Mouse (Mus musculus) embryonic facial prominence, embryonic 15.5 days (tissue): ENCODE data around the gene Lrrc34. TPM values are rescaled to one million over a fixed set of nuclear protein-coding genes. Genes with fewer than 3 reads are reported as not detected.

ENCODE experiments used
- ATAC-seq: fragments of 200-750 bp; cut with Nextera tagmentation; 2 replicates; pipeline ENCODE4 v1.8.0; 2017; ENCODE audit warnings: low read depth, moderate TSS enrichment; ENCODE audit not compliant: insufficient number of reproducible peaks, low FRiP score, low TSS enrichment
- H3K27ac ChIP-seq: fragments of 300-500 bp; sonication (generic); replicated peaks from 2 replicates; pipeline ENCODE4 v1.5.1; 2015; ENCODE audit warnings: mild to moderate bottlenecking, inconsistent platforms
- H3K27me3 ChIP-seq: fragments of 300-500 bp; sonication (generic); 2 replicates; pipeline ENCODE4 v1.6.1; 2015; ENCODE audit warnings: inconsistent platforms
- H3K36me3 ChIP-seq: fragments of 300-500 bp; sonication (generic); 2 replicates; pipeline ENCODE4 v1.6.1; 2015; ENCODE audit warnings: mild to moderate bottlenecking, inconsistent platforms
- H3K4me1 ChIP-seq: fragments of 300-500 bp; sonication (generic); 2 replicates; pipeline ENCODE4 v1.6.1; 2015; ENCODE audit warnings: inconsistent platforms
- H3K4me2 ChIP-seq: fragments of 300-500 bp; sonication (generic); replicated peaks from 2 replicates; pipeline ENCODE4 v1.6.1; 2015; ENCODE audit warnings: mild to moderate bottlenecking, inconsistent platforms
- H3K4me3 ChIP-seq: fragments of 300-500 bp; sonication (generic); replicated peaks from 2 replicates; pipeline ENCODE4 v1.5.1; 2015; ENCODE audit warnings: mild to moderate bottlenecking, inconsistent platforms
- H3K9ac ChIP-seq: fragments of 300-500 bp; sonication (generic); 2 replicates; pipeline ENCODE4 v1.6.1; 2015; ENCODE audit warnings: inconsistent platforms
- H3K9me3 ChIP-seq: fragments of 300-500 bp; sonication (generic); replicated peaks from 2 replicates; pipeline ENCODE4 v1.6.1; 2016; ENCODE audit warnings: inconsistent platforms
- WGBS: fragments of 180-500 bp; shearing (Covaris S2); methylation state at CpG from one replicate; pipeline ENCODE4 v1.1.7; 2015; 5-methylcytosine and 5-hydroxymethylcytosine counted together
- polyA plus RNA-seq: library from polyadenylated mRNA; unstranded; fragments of >200 nt; fragmentation: Nextera tagmentation; extraction: Ambion mirVana; gene quantifications from 2 replicates; pipeline ENCODE4 v1.2.1, GENCODE M21; 2015

The Lrrc34 gene
- polyA plus RNA-seq = 6.4 and 10.3 TPM in 2 replicates

DNA sequence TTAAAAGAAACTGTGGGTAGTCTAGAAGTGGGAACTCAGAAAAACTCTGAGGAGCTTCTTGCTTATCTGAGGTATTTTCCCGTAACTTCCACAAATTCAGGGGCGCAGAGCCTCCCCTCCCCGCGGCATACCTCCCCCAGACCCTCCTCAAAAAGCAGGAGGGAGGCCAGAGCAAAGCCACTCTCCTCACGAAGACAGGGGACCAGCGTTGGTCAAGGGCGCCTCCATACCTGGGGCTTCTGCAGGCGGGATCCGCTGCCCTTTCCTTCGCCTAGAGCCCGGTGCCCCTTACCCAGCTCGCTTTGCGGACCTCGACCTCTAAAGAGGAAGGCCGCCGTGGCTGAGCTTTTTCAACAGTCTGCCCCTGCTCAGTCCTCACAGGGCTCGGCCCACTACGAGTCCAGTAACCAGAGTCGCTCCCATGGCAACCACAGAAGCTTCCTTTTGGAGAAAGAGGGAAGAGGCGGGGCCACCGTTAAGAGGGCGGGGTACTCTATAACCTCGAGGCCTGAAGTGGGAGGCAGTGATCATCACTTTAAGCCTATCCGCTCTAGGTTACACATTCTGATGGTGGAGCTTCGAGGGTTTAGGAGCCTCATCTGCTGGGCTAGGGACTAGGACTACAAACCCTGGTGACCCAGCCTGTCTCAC lies at the start of gene Lrrc34:
Gene Lrrc34 (minus strand): TSS at position 430 of the 651 bp plus-strand sequence.
- Histone ChIP-seq H3K4me2 (peak within 1 kb of the TSS; percentile 55), H3K36me3 (no peaks in the 10 kb centered on the region), H3K4me1 (peaks cover 17% of the 10 kb centered on the region), H3K9me3 (no peaks in the 10 kb centered on the region), H3K9ac (no peak within 1 kb of the TSS), H3K27me3 (peaks cover 17% of the 10 kb centered on the region), H3K27ac (no peak within 1 kb of the TSS), H3K4me3 (peak within 1 kb of the TSS; percentile 40)
- peak; percentile 61 for ATAC-seq
- 3% methylated on average over 25 of the region's 25 CpGs for WGBS

DNA sequence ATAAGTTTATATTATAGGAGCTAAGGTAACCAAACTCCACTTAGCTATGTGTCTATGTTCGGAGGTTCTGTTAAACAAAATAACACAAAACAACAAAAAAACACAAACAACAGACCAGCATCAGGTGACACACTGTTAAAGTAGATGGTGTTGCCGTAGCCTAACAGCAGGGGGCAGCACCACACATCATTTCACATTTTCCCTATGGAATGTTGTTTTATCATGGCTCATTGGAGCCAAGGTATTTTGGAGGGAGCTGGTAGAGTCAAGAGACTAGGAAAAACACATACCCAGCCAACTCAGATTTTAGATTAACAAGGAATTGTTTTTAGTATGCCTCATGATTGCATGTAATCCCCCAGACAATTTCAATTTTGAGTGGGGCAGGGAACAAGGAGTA lies 48.7 kb upstream of the Lrrc34 start:
- Histone ChIP-seq H3K27ac (no peak overlapping the region), H3K4me1 (no peaks in the 10 kb centered on the region), H3K9me3 (no peaks in the 10 kb centered on the region), H3K4me3 (no peak overlapping the region), H3K36me3 (no peaks in the 10 kb centered on the region), H3K4me2 (no peak overlapping the region), H3K27me3 (no peaks in the 10 kb centered on the region), H3K9ac (no peak overlapping the region)
- 8% methylated on average over 2 of the region's 2 CpGs for WGBS
- ATAC-seq = no peak

- H3K9ac ChIP-seq = no peak overlapping the region
- H3K4me2 ChIP-seq = no peak overlapping the region
- WGBS = 85% methylated on average over 2 of the region's 2 CpGs
- H3K9me3 ChIP-seq = no peaks in the 10 kb centered on the region
- no peaks in the 10 kb centered on the region for H3K27me3 ChIP-seq
- no peaks in the 10 kb centered on the region for H3K36me3 ChIP-seq
- H3K27ac ChIP-seq = no peak overlapping the region
- ATAC-seq = no peak
- no peak overlapping the region for H3K4me3 ChIP-seq
- H3K4me1 ChIP-seq = no peaks in the 10 kb centered on the region
These were observed 48.0 kb upstream of the Lrrc34 start for GRCm38 (mm10) chr3:30695661-30696060.

GRCm38 (mm10) chr3:30690976-30691375 lies 43.3 kb upstream of the Lrrc34 start:
- no peak overlapping the region for H3K4me2 ChIP-seq
- H3K4me1 ChIP-seq = no peaks in the 10 kb centered on the region
- H3K9ac ChIP-seq = no peak overlapping the region
- H3K4me3 ChIP-seq = no peak overlapping the region
- no peak for ATAC-seq
- H3K27ac ChIP-seq = no peak overlapping the region
- no peaks in the 10 kb centered on the region for H3K27me3 ChIP-seq
- WGBS = 47% methylated on average over 7 of the region's 7 CpGs
- no peaks in the 10 kb centered on the region for H3K9me3 ChIP-seq
- no peaks in the 10 kb centered on the region for H3K36me3 ChIP-seq

DNA sequence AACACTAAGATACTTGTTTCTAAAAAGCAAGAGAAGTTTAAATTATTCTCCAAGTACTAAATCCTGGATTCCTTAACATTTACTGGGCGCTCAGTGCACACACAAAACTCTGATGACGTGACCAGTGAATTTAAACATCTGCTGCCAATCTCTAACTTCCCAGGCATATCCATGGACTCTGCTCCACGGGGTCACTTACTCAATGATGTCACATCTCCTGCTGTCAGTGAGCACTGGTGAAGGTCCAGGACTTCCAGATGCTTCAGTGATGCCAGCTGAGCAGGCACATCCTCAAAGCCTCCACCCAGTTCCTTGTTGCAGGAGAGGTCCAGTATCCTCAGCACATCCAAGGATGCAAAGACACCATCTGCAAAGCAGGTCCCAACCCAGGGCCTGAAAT lies 39.5 kb upstream of the Lrrc34 start:
- ATAC-seq = no peak
- WGBS = 67% methylated on average over 3 of the region's 3 CpGs
- no peaks in the 10 kb centered on the region for H3K9me3 ChIP-seq

DNA sequence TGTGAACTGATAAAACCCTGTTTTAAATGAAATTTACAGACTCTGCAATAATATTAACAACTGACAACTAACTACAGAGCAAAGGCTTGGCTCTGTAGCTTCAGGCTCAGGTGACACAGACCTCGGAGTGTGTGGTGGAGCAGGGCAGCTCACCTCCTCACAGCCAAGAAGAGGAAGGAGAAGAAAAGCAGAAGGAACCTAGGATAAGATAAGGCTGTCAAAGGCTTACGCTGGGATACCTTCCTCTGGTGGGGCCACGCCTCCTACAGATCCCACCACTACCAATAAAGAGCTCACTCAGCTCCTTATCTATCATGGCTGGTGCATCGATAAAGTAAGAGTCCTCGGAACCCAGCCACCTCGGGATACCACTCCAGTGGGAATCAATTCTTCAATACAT lies 35.5 kb upstream of the Lrrc34 start:
- Histone ChIP-seq H3K4me1 (no peaks in the 10 kb centered on the region), H3K4me2 (no peak overlapping the region), H3K27ac (no peak overlapping the region), H3K27me3 (no peaks in the 10 kb centered on the region), H3K9ac (no peak overlapping the region), H3K4me3 (no peak overlapping the region), H3K9me3 (no peaks in the 10 kb centered on the region), H3K36me3 (no peaks in the 10 kb centered on the region)
- ATAC-seq = no peak
- 76% methylated on average over 6 of the region's 6 CpGs for WGBS

More for the DNA sequence above, 39.5 kb upstream of the Lrrc34 start:
- no peaks in the 10 kb centered on the region for H3K36me3 ChIP-seq
- no peak overlapping the region for H3K9ac ChIP-seq
- no peaks in the 10 kb centered on the region for H3K27me3 ChIP-seq
- no peak overlapping the region for H3K27ac ChIP-seq
- no peaks in the 10 kb centered on the region for H3K4me1 ChIP-seq
- H3K4me2 ChIP-seq = no peak overlapping the region
- H3K4me3 ChIP-seq = no peak overlapping the region

DNA sequence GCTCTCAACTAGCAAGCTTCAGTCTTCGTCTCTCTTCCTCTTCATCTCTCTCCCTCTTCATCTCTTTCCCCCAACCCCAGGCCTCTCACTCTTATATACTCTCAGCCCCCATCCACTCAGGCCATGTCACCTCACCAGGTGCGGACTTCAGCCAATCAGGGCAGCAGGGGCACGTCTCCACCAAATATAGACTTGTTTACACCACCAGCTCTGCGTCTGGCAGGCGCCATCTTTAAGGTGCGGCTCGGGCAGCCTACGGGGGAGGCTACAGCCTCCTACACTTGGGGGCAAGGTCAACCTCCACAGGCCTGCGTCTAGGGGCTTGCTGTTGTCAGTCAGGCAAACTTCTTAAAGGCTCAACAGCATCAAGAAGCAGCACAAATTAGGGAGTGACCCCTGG lies 10.8 kb upstream of the Lrrc34 start:
- H3K4me3 ChIP-seq = no peak overlapping the region
- H3K27ac ChIP-seq = no peak overlapping the region
- H3K9me3 ChIP-seq = no peaks in the 10 kb centered on the region
- no peak overlapping the region for H3K9ac ChIP-seq
- H3K27me3 ChIP-seq = no peaks in the 10 kb centered on the region
- no peaks in the 10 kb centered on the region for H3K36me3 ChIP-seq
- H3K4me1 ChIP-seq = no peaks in the 10 kb centered on the region
- 82% methylated on average over 9 of the region's 9 CpGs for WGBS
- no peak for ATAC-seq
- H3K4me2 ChIP-seq = no peak overlapping the region

- no peak overlapping the region for H3K4me3 ChIP-seq
- no peak overlapping the region for H3K4me2 ChIP-seq
- H3K9me3 ChIP-seq = no peaks in the 10 kb centered on the region
- H3K36me3 ChIP-seq = no peaks in the 10 kb centered on the region
- no peaks in the 10 kb centered on the region for H3K27me3 ChIP-seq
- no peaks in the 10 kb centered on the region for H3K4me1 ChIP-seq
- H3K27ac ChIP-seq = no peak overlapping the region
- no peak for ATAC-seq
- WGBS = 78% methylated on average over 5 of the region's 5 CpGs
- no peak overlapping the region for H3K9ac ChIP-seq
These were observed 8.3 kb upstream of the Lrrc34 start for GRCm38 (mm10) chr3:30655937-30656336.

GRCm38 (mm10) chr3:30650062-30650841 lies 2.6 kb upstream of the Lrrc34 start:
- H3K9me3 ChIP-seq = no peaks in the 10 kb centered on the region
- H3K4me1 ChIP-seq = peaks cover 17% of the 10 kb centered on the region
- peak overlapping the region; percentile 66 for H3K4me2 ChIP-seq
- H3K4me3 ChIP-seq = peak overlapping the region; percentile 29
- WGBS = under 1% methylated on average over 41 of the region's 41 CpGs
- H3K36me3 ChIP-seq = no peaks in the 10 kb centered on the region
- no peak overlapping the region for H3K9ac ChIP-seq
- H3K27ac ChIP-seq = no peak overlapping the region
- no peak; the same call in 1 of the 2 replicates for ATAC-seq
- peaks cover 17% of the 10 kb centered on the region for H3K27me3 ChIP-seq

DNA sequence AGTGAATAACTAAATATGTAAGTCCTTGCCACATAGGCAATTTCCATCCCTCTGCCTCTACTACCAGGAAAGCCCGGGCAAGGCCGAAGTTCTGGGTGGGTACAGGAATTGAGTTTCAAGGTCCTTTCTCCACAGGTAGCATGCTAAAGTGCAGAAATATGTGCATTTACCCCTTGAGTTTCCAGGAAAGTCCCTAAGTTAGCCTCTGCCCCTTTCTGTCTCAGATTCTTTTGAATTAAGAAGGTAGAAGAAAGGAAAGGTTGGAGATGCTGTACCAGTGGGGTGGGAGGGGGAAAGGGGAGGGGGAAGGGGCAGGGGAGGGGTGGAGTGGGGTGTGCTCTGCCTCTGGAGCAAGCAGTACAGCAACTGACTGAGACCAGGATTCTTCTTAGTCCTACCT lies 797 bp upstream of the Lrrc34 start:
- ATAC-seq = no peak
- WGBS = 86% methylated on average over 2 of the region's 2 CpGs
- H3K4me1 ChIP-seq = peaks cover 17% of the 10 kb centered on the region
- H3K36me3 ChIP-seq = no peaks in the 10 kb centered on the region
- no peak overlapping the region for H3K27ac ChIP-seq
- H3K4me2 ChIP-seq = no peak overlapping the region
- no peak overlapping the region for H3K9ac ChIP-seq
- H3K9me3 ChIP-seq = no peaks in the 10 kb centered on the region
- peaks cover 17% of the 10 kb centered on the region for H3K27me3 ChIP-seq
- H3K4me3 ChIP-seq = no peak overlapping the region

GRCm38 (mm10) chr3:30646761-30647160 lies 908 bp downstream of the Lrrc34 start:
- no peak overlapping the region for H3K27ac ChIP-seq
- H3K4me1 ChIP-seq = peaks cover 17% of the 10 kb centered on the region
- 28% methylated on average over 8 of the region's 8 CpGs for WGBS
- H3K9me3 ChIP-seq = no peaks in the 10 kb centered on the region
- H3K4me2 ChIP-seq = no peak overlapping the region
- no peak for ATAC-seq
- no peak overlapping the region for H3K9ac ChIP-seq
- H3K27me3 ChIP-seq = peaks cover 17% of the 10 kb centered on the region
- H3K4me3 ChIP-seq = no peak overlapping the region
- H3K36me3 ChIP-seq = no peaks in the 10 kb centered on the region
